Mouse (Mus musculus) monocyte, adult 2 months (primary cell): ENCODE results near the gene Tmem74b.
A peak's percentile ranks its signal among the peaks of the same experiment; 100 is the strongest.

Experiments
- DNase-seq, 2 experiments: peaks; one replicate each; pipeline ENCODE4 v3.0.0; 2022; ENCODE audit warnings: low spot score in 2 of 2, low read depth in 1 of 2

Tmem74b gene

DNA sequence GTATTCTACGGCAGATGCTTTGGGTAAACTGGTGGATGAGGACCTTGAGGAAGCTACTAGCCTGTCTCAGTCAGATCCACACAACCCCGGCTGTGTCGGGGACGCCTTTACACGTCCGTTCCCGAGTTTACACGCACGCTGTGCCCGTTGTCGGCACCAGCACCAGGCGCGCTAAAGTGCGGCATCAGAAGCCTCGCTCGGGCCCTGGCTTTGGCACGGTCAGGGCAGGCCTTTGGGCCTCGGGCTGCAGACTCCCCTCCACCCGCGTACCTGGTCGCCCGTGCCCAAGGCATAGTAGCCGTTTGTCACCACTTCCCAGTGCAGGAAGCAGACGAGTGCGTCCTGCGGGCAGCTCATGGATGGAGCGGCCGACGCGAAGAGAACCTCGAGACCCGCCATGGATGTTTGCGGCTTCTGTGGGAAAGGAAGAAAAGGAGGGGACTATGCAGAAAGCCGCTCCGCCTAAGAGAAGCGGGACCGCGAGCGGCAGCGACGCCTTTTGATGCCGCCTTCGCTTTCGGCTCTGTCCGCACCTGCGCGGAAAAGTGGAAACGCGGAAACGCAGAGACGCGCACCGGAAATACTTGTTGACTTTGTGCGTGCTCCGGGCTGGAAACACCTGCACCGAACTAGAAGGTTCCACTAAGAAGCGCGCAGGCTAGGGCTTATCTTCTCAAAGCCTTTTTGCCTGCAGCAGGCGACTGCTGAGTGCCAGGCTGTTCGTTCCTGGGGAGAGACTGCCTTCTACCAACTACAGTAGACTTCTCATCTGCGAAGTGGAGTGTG is 39.1 kb downstream of the Tmem74b start:
- DNase-seq = peak; percentile 48 to 70

GRCm38 (mm10) chr2:151742084-151742483 is 40.3 kb downstream of the Tmem74b start:
- no peak for DNase-seq

GRCm38 (mm10) chr2:151742850-151743679 is 41.3 kb downstream of the Tmem74b start:
- DNase-seq = no peak

GRCm38 (mm10) chr2:151743845-151744244 is 42.0 kb downstream of the Tmem74b start, which contains the start of gene Psmf1:
Gene Psmf1, minus strand, starts transcription at chr2:151744186.
- DNase-seq = no peak

DNA sequence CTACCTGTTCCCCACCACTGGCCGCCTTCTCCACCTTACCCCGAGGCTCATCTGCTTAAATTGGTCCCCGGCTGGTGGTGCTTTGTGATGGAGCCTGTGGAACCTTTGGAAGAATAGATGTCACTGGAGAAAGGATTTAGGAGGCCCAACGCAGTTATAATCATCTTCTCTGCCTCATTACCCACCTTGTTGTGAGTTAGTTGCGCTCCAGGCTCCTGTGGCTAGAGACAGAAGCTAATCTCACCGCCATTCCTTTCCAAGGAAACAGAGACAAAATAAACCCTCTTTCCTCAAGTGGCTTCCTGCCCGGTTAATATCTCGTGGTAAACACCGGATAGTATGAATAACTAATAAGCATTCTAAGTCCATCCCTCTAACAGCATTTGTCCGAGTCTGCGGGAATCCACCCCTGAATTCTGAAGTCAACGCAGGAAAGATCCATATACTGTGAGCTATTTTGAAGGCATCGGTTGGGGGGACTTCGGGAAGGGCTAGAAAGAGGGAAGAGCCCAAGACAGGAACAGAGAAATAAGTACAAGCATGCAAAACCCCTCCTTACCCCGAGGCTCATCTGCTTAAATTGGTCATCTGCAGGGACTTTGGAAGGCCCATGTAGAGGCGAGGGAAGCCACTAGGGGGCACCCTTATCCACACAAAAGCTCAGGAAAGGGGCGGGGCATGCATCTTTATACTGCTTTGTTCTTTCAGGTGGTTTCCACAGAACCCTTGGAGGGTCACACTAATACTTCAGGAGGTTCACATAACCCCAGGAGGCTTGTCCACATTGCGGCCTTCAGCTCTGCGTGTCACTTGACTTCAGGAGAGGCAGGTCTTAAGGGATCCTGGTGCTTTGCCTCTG is 46.3 kb downstream of the Tmem74b start:
- DNase-seq = peak; percentile 11 to 39

DNA sequence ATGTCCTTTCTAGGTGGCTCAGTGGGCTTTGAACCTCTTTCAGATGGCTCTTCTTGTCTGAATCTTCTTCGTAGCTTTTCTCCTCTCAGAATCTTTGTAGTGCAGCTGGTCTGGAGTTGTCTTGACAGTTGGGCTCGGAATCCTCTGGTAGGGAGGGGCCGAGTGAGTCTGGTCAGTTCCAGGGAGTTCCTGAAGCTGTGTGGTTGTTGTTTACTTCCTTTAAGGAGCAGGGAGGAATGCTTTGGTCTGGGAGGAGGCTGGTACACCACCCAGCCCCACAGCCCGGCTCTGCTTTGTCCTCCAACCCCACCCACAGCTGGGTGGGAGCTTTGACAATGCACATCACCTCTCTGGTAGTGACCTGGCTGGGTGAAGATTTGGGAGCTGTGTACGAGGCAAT is 49.5 kb downstream of the Tmem74b start:
- no peak for DNase-seq

GRCm38 (mm10) chr2:151756277-151757061 is 54.7 kb downstream of the Tmem74b start:
- no peak for DNase-seq

DNA sequence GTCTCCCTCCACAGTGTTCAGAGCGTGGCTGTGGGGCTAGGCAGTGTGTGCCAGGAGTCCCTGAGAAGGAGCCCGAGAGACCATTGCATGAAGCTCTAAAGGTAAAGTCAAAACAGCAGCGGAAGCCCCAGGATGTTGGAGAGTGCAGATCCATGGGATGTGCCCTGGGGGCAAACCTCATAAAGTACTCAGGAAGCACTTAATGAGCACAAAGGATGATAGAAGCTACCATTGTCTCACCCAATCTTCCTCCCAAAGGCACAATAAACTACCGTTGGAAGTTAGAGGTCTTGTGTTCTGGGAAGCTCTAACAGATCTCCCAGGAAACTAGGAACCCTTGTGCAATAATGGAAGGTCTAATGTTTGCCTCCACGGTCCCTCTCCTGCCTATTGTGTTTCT is 55.6 kb downstream of the Tmem74b start:
- no peak for DNase-seq

DNA sequence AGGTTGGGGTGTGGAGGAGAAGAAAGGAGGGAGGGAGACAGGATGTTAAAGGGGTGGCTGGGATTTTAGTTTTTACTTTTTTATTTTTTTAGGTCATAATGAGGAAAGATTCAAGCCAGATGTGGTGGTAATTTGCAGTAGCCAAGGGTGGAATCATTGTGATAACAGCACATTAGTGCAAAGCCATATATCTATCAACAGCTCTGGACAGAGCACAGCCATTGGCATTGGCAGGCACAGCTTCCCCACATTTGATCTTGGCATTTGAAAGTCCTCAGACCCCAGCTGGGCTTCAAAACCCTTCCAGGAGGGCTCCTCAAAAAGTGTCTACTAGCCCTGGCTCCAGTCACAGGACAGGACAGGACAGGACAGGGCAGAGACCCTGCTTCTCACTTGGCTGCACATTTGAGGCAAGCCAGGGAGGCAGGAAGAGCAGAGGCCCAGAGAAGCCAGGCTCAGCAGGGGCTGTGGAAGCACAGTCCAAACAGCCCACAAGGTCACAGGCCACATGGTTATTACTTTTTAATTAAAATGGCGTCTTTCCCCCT is 57.1 kb downstream of the Tmem74b start:
- DNase-seq = no peak
